In the genomic region with DNA sequence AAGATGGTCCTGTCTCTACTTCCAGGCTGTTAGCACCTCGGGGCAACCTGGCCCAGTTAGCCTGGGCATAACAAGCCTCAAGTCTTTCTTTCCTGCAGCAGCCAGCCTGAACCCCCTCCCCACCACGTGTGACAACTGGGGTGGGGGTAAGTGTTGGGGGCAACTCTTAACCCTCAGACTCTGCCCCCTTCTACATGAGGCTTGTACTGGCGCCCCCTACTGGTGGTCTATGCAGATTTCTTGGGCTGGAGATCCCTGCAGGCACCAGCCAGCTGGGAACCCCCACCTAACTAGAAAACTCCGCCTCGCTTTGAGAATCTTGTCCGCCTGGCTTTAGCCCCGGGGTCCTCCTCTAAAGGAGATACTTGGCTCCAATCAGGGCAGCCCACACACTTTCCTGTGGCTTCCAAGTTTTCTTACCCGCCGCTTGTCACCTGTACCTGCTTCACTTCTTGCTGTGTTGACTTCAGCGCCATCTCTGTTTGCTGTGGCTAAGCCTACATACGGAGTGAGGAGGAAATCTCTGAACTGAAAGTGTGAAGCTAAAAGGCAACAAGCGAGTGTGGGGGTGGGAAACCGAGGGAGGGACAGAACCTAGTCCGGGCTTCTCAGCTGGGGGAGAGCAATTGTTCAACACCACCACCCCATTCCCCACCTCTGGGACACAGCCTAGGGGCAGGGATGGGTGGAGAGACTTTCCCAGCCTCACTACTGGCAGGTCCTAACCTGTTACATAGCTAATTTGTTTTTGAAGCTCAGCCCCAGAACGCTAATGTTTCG, we compare ENCODE assay signal across 8 mouse cellular contexts. TPM values are rescaled to one million over a fixed set of nuclear protein-coding genes. Genes with fewer than 3 reads are reported as not detected.
A peak's percentile ranks its signal among the peaks of the same experiment; 100 is the strongest.
DNase-seq lines count a peak whose midpoint lies in the region; ATAC-seq and TF ChIP-seq lines count a peak whose summit lies in the region.

No protein-coding gene starts in this region.

- H3K9ac ChIP-seq in forebrain, embryonic 14.5 days (ENCODE audit: low read length), result no peak overlapping the region
- no peak overlapping the region for H3K9ac ChIP-seq in liver, embryonic 11.5 days (ENCODE audit: low read depth, low read length)
- H3K9ac ChIP-seq in stomach, embryonic 15.5 days, result no peak overlapping the region

- H3K4me1 ChIP-seq in bone marrow, adult 2 months (ENCODE audit: control insufficient read depth, insufficient read depth, low read length), result no peaks in the 10 kb centered on the region
- H3K4me1 ChIP-seq in forebrain, embryonic 14.5 days (ENCODE audit: control insufficient read depth, insufficient read depth, low read length), result no peaks in the 10 kb centered on the region
- no peaks in the 10 kb centered on the region for H3K4me1 ChIP-seq in liver, embryonic 11.5 days (replicated peaks; ENCODE audit: control insufficient read depth, insufficient read depth, low read length)
- H3K4me1 ChIP-seq in stomach, embryonic 15.5 days, result 0 out of 2 replicates have a peak, but pooled peaks cover 7% of the 10 kb centered on the region

- DNase-seq in lung, adult 18-20 months, result peak; percentile 16 to 30
- no peak for DNase-seq in lung, postnatal 25 days (ENCODE audit: low spot score)
- peak; percentile 27 for DNase-seq in forebrain, embryonic 14.5 days (ENCODE audit: low spot score)
- DNase-seq in liver, embryonic 11.5 days (ENCODE audit: low spot score), result no peak
- no peak for DNase-seq in cerebellum, adult 9-10 months
- no peak for DNase-seq in gastrocnemius, postnatal 10 days

- H3K27me3 ChIP-seq in forebrain, embryonic 14.5 days (replicated peaks; ENCODE audit: control insufficient read depth, insufficient read depth, low read length), result no peaks in the 10 kb centered on the region
- H3K27me3 ChIP-seq in liver, embryonic 11.5 days (replicated peaks; ENCODE audit: control insufficient read depth, insufficient read depth, low read length), result no peaks in the 10 kb centered on the region
- no peaks in the 10 kb centered on the region for H3K27me3 ChIP-seq in stomach, embryonic 15.5 days (replicated peaks)

- ATAC-seq in forebrain, embryonic 14.5 days, result no peak
- ATAC-seq in liver, embryonic 11.5 days (replicated peaks; ENCODE audit: low FRiP score), result no peak
- 0 out of 2 replicates have a peak, but pooled peaks have one; percentile 50 for ATAC-seq in stomach, embryonic 15.5 days (ENCODE audit: insufficient read depth, low FRiP score, low read depth)

- no peak overlapping the region for H3K4me2 ChIP-seq in forebrain, embryonic 14.5 days (ENCODE audit: low read length)
- H3K4me2 ChIP-seq in liver, embryonic 11.5 days, result peak overlapping the region; percentile 53
- H3K4me2 ChIP-seq in stomach, embryonic 15.5 days, result peak overlapping the region; percentile 53

- WGBS in bone marrow, adult 2 months, result 25% methylated on average over 16 of the region's 16 CpGs
- 22% methylated on average over 16 of the region's 16 CpGs for WGBS in forebrain, embryonic 14.5 days
- 17% methylated on average over 16 of the region's 16 CpGs for WGBS in liver, embryonic 11.5 days
- WGBS in stomach, embryonic 15.5 days, result 14% methylated on average over 16 of the region's 16 CpGs

- H3K36me3 ChIP-seq in forebrain, embryonic 14.5 days (ENCODE audit: control insufficient read depth, insufficient read depth, low read length), result no peaks in the 10 kb centered on the region
- H3K36me3 ChIP-seq in liver, embryonic 11.5 days (ENCODE audit: control insufficient read depth, insufficient read depth, low read length), result no peaks in the 10 kb centered on the region
- H3K36me3 ChIP-seq in stomach, embryonic 15.5 days, result no peaks in the 10 kb centered on the region

- TF ChIP-seq POLR2A in bone marrow, adult 2 months (IDR thresholded peaks at IDR 0.05; ENCODE audit: borderline replicate concordance, control insufficient read depth, low read depth, low read length), result no peak

- no peaks in the 10 kb centered on the region for H3K9me3 ChIP-seq in forebrain, embryonic 14.5 days (replicated peaks; ENCODE audit: control insufficient read depth, low read length)
- no peaks in the 10 kb centered on the region for H3K9me3 ChIP-seq in liver, embryonic 11.5 days (ENCODE audit: control insufficient read depth, low read length)
- no peaks in the 10 kb centered on the region for H3K9me3 ChIP-seq in stomach, embryonic 15.5 days

- H3K4me3 ChIP-seq in bone marrow, adult 2 months (replicated peaks; ENCODE audit: control insufficient read depth, low read depth, low read length), result no peak overlapping the region
- H3K4me3 ChIP-seq in forebrain, embryonic 14.5 days (ENCODE audit: low read depth, low read length), result no peak overlapping the region
- no peak overlapping the region for H3K4me3 ChIP-seq in liver, embryonic 11.5 days (ENCODE audit: low read depth, low read length)
- peak overlapping the region; percentile 24; the same call in 1 of the 2 replicates for H3K4me3 ChIP-seq in stomach, embryonic 15.5 days (replicated peaks)

- H3K27ac ChIP-seq in bone marrow, adult 2 months (ENCODE audit: control insufficient read depth, insufficient read depth, low read depth, low read length, poor library complexity), result no peak overlapping the region
- no peak overlapping the region for H3K27ac ChIP-seq in forebrain, embryonic 14.5 days (ENCODE audit: low read depth, low read length)
- H3K27ac ChIP-seq in liver, embryonic 11.5 days (ENCODE audit: low read depth, low read length), result no peak overlapping the region
- H3K27ac ChIP-seq in stomach, embryonic 15.5 days, result peak overlapping the region; percentile 64

- peak; percentile 47; the same call in 1 of the 2 replicates for TF ChIP-seq CTCF in bone marrow, adult 2 months (IDR thresholded peaks at IDR 0.05; ENCODE audit: control insufficient read depth, insufficient read depth, low read length)

RNA-seq across cellular contexts. Expression of a gene that starts 16.1 kb away (rescaled TPM):
- 0.70 and 1.1 TPM in 2 replicates for polyA plus RNA-seq in bone marrow, adult 2 months (2011; ENCODE audit: insufficient read depth, insufficient read length, low replicate concordance, missing spikeins)
- not detected in 2 replicates for polyA plus RNA-seq in forebrain, embryonic 14.5 days (2014; fragmentation: Nextera tagmentation; extraction: Ambion mirVana)
- 0.86 and 1.2 TPM in 2 replicates for polyA plus RNA-seq in liver, embryonic 11.5 days (2014; fragmentation: Nextera tagmentation; extraction: Ambion mirVana)
- 0.35 and 0.42 TPM in 2 replicates for polyA plus RNA-seq in stomach, embryonic 15.5 days (2015; fragmentation: Nextera tagmentation; extraction: Ambion mirVana)
- 10 to 100 TPM; 10.6 to 11.4 TPM for total RNA-seq in gastrocnemius, postnatal 10 days (2021)

RNA-seq across cellular contexts. Expression of a gene that starts 33.9 kb away (rescaled TPM):
- 0.92 and 12.0 TPM in 2 replicates for polyA plus RNA-seq in bone marrow, adult 2 months (2011; ENCODE audit: insufficient read depth, insufficient read length, low replicate concordance, missing spikeins)
- not detected in 2 replicates for polyA plus RNA-seq in forebrain, embryonic 14.5 days (2014; fragmentation: Nextera tagmentation; extraction: Ambion mirVana)
- 12.7 and 15.7 TPM in 2 replicates for polyA plus RNA-seq in liver, embryonic 11.5 days (2014; fragmentation: Nextera tagmentation; extraction: Ambion mirVana)
- polyA plus RNA-seq in stomach, embryonic 15.5 days (2015; fragmentation: Nextera tagmentation; extraction: Ambion mirVana), result 44.5 and 73.3 TPM in 2 replicates
- not detected for total RNA-seq in gastrocnemius, postnatal 10 days (2021)

Comparison
In these comparisons a context has a peak if more than half of its experiments do, and no peak if none do; other contexts are left out.
1. DNase-seq: peak in lung, adult 18-20 months (2 of 2) and forebrain, embryonic 14.5 days (single experiment); none in lung, postnatal 25 days (single experiment), liver, embryonic 11.5 days (single experiment), cerebellum, adult 9-10 months (single experiment) and gastrocnemius, postnatal 10 days (single experiment).